ENCODE assay signal across 25 mouse cellular contexts in genomic region chr4:114433440-114433839, GRCm38 (mm10). TPM values are rescaled to one million over a fixed set of nuclear protein-coding genes. Genes with fewer than 3 reads are reported as not detected.
"Had no signal": no experiment of that assay in that cellular context is flagged by ENCODE, and none has a peak within 500 bp of the region (broad histone marks: within the 10 kb centered on the region; RNA-seq: fewer than 3 reads in every experiment).

No protein-coding gene starts in this region.

- H3K4me1 ChIP-seq: hindbrain, embryonic 10.5 days; hindbrain, embryonic 13.5 days; hindbrain, embryonic 15.5 days; intestine, embryonic 15.5 days; limb, embryonic 10.5 days; limb, embryonic 12.5 days had no signal

- ATAC-seq: inflammation-experienced regulatory T-cells, adult 6 months; intestine, embryonic 15.5 days; intestine, postnatal 0 days had no signal

- H3K9ac ChIP-seq: heart, embryonic 12.5 days; hindbrain, embryonic 13.5 days; hindbrain, embryonic 15.5 days; intestine, embryonic 15.5 days; limb, embryonic 12.5 days had no signal

- H3K36me3 ChIP-seq: heart, embryonic 10.5 days; heart, embryonic 12.5 days; hindbrain, embryonic 10.5 days; hindbrain, embryonic 13.5 days; hindbrain, embryonic 15.5 days; intestine, embryonic 15.5 days; limb, embryonic 10.5 days; limb, embryonic 12.5 days had no signal

- H3K27me3 ChIP-seq: hindbrain, embryonic 13.5 days; hindbrain, embryonic 15.5 days; intestine, embryonic 15.5 days; limb, embryonic 12.5 days had no signal

- H3K9me3 ChIP-seq: heart, embryonic 10.5 days; heart, embryonic 12.5 days; hindbrain, embryonic 10.5 days; hindbrain, embryonic 13.5 days; hindbrain, embryonic 15.5 days; intestine, embryonic 15.5 days; limb, embryonic 10.5 days; limb, embryonic 12.5 days had no signal

- DNase-seq: gastrocnemius, adult 2 months; gastrocnemius, postnatal 10 days; gastrocnemius, postnatal 25 days; heart, adult 18-20 months; heart, postnatal 10 days; heart, postnatal 4 days; kidney, adult 18-20 months; kidney, adult 8-10 months; kidney, postnatal 10 days; kidney, postnatal 25 days; kidney, postnatal 4 days; liver had no signal

- H3K4me3 ChIP-seq: gastrocnemius, adult 2 months; heart, embryonic 10.5 days; heart, embryonic 12.5 days; hindbrain, embryonic 10.5 days; hindbrain, embryonic 13.5 days; hindbrain, embryonic 15.5 days; intestine, embryonic 15.5 days; layer of hippocampus, adult 2 months; left cerebral cortex, adult 2 months; limb, embryonic 10.5 days; limb, embryonic 12.5 days had no signal

- H3K27ac ChIP-seq: gastrocnemius, adult 2 months; heart, embryonic 10.5 days; hindbrain, embryonic 10.5 days; hindbrain, embryonic 13.5 days; hindbrain, embryonic 15.5 days; intestine, embryonic 15.5 days; layer of hippocampus, adult 2 months; left cerebral cortex, adult 2 months; limb, embryonic 10.5 days; limb, embryonic 12.5 days had no signal

- H3K4me2 ChIP-seq: heart, embryonic 12.5 days; hindbrain, embryonic 13.5 days; hindbrain, embryonic 15.5 days; intestine, embryonic 15.5 days; limb, embryonic 12.5 days had no signal

RNA-seq across cellular contexts. Expression of gene Trabd2b, which starts 26.9 kb away (rescaled TPM):
- total RNA-seq: granulocyte monocyte progenitor cell, adult 5-6 weeks had no signal
- polyA plus RNA-seq: inflammation-experienced regulatory T-cells, adult 6 months had no signal
